Mouse (Mus musculus): ENCODE measurements at regions not wholly inside any gene's neighbourhood (a gene's known extent, or its start where the extent isn't known, plus 50 kb on each side); places are given as distances from the start of the nearest gene placed in this dataset.

DNA sequence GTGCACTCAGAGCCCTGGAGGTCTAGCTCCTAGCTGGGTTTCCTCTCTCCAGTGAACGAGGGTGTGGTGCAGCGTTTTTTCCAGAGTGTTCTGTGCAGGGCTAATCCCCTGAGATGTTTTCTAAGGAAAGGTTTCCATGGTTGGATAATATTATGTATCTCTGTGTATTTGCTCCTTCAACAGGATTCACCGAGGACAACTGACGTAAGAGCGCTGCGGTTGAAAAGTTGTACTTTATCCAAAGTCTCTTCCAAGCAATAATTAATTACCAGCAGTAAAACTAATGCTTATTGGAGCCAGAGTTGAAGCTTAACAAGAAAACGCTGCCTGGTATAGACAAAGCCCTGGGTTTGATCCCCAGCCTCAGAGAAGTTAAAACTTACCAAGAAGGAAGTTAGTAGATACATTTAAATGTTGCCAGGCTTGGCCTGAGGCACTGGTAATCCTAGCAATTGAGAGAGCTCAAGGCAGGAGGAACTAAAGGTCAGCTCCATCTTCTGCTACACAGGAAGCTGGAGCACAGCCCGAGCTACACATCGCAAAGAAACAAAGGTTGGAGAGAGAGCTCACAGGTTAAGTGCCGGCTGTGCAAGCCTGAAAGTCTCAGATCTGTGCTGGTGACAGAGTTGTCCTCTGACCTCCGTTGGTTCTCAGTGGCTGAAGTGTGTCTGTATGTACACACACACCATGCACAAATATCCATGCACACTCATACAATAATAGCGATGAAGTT, 51.2 kb upstream of the Rap1b start:
- DNase-seq (ENCODE audit: low read depth): no peak

DNA sequence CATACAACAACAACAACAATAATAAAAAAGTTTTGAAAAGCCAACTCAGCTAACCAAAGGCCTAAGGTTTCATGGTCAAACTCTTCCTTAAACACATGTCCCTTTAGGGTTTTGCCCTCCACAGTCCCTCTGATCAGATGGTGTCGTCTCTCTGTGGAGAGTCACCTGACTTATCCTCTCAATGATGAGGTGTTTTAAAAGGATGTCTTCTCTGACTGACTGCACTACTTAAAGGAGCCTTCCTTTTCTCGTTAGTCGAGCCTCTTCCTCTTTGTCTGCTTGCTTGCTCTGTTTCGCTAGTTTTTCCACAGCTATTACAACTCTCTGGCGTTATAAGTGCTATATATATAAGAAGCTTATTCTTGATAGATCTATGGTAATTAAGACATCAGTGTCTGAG, 51.9 kb upstream of the Rap1b start:
- no peak for DNase-seq (ENCODE audit: low read depth)

DNA sequence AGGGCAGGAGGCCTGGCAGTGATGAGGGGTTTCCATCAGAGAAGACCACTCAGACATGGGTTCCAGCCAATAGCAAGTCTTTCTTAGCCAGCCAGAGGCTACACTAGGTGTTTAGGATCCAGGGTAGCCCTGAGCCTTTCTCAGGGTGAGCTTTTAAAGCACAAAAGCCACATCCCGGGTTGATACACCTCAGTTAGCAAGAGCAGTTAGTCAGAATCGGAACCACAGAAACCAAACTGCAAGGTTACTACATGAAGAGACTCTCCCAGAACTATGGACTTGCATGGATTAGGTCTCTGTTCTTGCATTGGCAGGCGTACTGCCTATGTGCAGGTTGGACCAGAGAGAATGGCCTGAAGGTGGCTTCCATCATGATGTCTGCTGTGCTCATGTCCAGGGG, 52.6 kb upstream of the Rap1b start:
- DNase-seq (ENCODE audit: low read depth): no peak

DNA sequence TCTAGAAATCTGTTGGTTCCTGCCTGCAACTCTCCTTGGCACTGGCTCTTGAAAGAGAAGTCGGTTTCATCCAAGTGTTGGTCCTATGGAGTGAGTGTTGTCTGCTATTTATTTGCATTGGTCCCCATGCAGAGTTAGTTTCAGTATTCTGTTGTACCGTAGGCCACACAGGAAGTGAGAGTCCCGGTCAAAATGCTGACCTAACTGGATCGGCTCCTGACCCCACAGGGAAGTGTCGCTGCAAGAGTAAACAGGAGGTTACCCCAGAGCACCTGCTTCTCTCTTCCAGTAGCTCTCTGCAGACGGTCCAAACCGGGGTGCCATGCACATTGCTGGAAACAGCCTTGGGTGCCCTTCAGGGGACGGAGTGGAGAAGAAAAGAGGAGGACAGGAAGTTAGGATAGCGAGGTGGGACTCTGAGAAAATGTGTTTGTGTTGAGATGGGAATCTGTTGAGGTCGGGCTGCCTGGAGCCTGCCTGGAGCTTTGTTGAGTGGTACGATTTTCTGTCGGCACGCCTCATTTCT, 53.6 kb upstream of the Rap1b start:
- no peak for DNase-seq (ENCODE audit: low read depth)

DNA sequence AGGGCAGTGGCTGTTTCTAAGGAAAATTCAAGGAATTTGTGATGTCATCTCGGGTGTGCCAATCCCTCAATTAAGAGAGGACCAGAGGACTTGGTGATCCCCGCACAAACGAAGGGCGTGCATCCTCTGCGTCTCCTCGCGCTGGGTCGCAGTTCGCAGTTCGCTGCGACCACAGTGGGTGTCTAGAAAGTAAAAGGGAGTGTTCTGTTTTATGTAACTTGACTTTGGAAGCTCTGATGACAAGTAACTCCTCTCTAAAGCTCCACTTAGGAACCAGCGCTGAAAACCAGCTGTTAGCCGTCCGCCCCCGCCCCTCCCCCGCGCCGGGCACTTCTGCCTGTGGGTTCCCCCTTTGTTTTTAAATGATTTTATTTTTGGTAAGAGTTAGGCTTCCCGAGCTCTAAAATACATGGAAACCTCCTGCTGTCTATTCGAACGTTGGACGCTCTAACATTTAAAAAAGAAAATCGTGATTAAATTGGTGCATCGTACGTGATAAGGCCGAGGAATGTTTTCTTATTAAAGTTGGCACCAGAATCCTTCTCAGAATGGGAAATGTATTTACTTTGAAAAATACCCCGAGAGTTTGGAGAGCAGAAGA, 59.9 kb upstream of the Rap1b start:
- DNase-seq (ENCODE audit: low read depth): no peak

DNA sequence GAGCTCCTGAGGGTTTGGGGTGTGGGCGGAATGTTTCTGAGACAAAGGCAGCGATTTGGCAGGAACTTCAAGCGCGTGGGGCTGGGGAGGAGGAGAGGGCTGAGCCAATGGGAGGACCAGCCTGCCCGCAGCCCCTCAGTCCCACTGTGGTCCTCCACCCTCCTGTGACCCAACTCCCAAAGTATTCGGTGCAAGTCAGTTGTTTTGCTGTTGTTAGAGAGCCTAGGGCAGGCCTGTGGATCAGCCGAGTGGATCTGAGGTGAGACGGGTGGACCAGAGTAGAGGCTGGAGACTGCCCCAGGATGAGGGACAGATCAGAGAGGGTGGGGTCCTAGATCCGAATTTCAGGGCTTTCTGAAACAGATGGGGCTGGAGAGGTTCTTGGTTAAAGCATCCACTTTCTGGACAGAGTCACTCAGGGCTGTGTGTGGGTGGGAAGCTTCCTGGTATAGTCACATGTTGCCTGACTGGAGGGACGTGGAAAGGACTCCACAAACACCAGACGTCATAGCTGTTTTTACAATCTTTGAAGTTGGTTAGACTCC, 60.5 kb upstream of the Rap1b start:
- no peak for DNase-seq (ENCODE audit: low read depth)

- no peak for DNase-seq (ENCODE audit: low read depth)
Measured at GRCm38 (mm10) chr10:117908079-117908675, 62.3 kb upstream of the Rap1b start.

- no peak for DNase-seq (ENCODE audit: low read depth)
Measured at GRCm38 (mm10) chr10:117909155-117909554, 63.3 kb upstream of the Rap1b start.

DNA sequence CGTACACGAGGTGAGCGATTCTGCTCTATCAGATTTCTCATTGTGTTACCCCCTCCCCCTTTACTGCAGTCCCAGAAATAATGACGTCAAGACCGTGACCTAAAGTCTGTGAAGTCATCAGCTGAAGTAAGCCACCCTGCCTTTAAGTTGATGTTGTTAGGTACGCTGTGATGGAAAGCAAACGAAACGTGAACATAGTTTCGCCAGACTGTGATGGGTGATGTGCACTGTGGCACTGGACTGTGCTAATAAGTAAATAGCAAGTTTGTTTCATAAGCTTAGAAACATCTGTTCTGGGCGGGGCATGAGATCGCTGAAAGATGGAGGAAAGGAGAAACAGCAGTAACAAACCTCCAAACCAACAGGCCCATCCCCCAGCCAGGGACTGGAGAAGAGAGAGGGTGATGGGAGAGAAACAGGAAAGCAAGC, 64.0 kb upstream of the Rap1b start:
- DNase-seq (ENCODE audit: low read depth): no peak

GRCm38 (mm10) chr10:117910426-117910825, 64.6 kb upstream of the Rap1b start:
- no peak for DNase-seq (ENCODE audit: low read depth)

GRCm38 (mm10) chr10:117915011-117915735, 69.3 kb upstream of the Rap1b start:
- DNase-seq (ENCODE audit: low read depth): no peak

GRCm38 (mm10) chr10:117916280-117916679, 70.4 kb upstream of the Rap1b start:
- DNase-seq (ENCODE audit: low read depth): peak; percentile 57

DNA sequence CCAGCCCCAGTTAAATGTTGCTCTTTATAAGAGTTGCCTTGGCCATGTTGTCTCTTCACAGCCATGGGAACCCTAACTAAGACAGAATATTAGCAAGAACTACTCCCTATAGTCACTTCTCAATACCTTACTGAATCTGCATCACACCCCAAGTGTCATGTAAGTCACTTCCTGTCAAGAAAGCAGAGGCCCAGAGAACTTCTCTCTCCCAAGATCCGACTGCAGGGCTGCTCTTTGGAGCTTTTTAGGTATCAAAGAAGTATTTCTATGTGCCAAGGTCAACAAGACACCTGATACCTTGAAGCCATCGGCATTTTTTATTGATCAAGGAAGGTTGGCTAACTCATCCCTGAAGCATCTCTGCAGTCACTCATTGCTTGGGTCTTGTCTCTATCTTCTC, 72.0 kb upstream of the Rap1b start:
- DNase-seq (ENCODE audit: low read depth): no peak

GRCm38 (mm10) chr10:117918616-117919015, 72.8 kb upstream of the Rap1b start:
- DNase-seq (ENCODE audit: low read depth): no peak

DNA sequence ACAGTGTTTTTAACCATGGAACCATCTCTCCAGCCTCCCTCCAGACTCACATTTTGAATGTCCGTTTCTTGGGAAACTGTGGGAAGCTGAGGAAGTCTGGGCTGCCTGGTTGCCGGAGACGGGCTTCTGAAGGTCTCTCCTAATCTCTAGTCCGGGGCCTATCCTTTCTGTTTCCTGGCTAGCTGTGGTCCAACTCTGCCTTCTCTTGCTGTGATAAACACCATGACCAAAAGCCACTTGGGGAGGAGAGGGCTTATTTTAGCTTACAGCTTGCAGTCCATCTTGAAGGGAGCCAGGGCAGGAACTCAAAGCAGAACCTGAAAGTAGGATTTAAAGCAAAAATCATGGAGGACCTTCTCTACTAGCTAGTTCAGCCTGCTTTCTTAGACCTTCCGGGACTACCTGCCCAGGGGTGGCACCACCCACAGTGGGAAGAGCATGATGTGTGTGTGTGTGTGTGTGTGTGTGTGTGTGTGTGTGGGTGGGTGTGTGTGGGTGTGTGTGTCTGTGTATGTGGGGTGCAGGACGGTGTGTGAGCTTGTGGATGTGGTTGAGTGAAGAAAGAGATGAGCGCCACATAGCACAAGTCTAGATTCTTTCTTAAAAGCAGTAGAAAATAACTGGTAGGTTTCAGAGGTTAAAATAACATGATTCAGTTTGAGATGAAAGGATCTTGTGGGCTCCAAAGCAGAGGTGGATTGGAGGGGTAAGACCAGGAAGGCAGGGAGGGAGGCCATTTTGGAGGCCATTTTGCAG, 73.5 kb upstream of the Rap1b start:
- DNase-seq (ENCODE audit: low read depth): no peak

GRCm38 (mm10) chr10:117925186-117925585, 79.4 kb upstream of the Rap1b start:
- DNase-seq (ENCODE audit: low read depth): no peak

DNA sequence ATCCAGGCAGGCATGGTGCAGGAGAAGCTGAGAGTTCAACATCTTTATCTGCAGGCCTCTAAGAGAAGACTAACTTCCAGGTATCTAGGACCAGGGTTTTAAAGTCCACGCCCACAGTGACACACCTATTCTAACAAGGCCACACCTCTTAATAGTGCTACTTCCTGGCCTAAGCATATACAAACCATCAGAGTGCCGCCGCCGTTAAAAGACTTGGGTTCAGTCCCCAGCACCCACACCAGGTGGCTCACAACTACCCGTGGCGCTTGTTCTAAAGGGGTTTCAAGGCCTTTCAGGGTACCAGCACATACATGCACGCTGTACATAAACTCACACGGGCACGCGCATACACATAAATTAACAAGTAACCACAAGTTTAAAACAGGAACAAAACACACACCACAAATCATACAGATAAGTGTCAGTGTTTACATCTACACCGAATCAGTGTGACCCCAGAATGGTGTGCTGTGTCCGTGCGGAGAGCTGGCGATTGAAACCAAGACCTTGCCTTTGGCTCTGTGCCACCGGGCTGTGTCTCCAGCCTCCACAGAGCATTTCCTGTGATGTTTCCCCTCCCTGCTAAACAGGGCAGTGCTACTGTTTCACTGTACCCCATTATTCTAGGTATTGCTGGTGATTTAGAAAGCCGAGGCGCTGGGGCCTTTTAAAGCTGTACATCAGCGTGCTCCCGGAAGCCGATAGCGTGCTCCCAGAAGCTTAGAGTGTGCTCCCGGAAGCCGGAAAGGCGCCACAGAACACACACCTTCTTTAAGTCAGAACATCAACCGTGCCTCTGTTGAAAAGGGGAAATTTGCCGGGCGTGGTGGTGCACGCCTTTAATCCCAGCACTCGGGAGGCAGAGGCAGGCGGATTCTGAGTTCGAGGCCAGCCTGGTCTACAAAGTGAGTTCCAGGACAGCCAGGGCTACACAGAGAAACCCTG, 80.0 kb upstream of the Rap1b start:
- DNase-seq (ENCODE audit: low read depth): no peak

DNA sequence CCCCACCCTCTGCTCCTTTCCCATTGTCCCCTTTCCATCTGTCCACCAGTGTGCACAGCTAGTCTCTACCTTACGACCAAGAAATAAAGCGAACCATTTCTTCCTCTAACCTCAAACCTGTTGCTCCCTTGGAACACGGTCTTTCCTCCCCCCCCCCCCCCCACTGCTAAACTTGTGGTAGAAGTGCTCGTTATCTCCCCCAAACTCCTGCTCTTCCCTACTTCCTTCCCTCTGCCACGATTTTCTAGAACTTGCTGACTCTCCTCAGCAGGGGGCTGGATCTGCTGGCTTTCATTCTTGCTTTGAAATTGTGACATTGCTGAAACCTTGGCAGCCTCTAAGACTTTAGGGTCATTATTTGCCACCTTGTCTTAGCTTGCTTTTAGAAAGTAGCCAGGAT, 83.2 kb upstream of the Rap1b start:
- no peak for DNase-seq (ENCODE audit: low read depth)

- DNase-seq (ENCODE audit: low read depth): peak; percentile 61
Measured at GRCm38 (mm10) chr10:117934797-117935196, 89.0 kb upstream of the Rap1b start.

DNA sequence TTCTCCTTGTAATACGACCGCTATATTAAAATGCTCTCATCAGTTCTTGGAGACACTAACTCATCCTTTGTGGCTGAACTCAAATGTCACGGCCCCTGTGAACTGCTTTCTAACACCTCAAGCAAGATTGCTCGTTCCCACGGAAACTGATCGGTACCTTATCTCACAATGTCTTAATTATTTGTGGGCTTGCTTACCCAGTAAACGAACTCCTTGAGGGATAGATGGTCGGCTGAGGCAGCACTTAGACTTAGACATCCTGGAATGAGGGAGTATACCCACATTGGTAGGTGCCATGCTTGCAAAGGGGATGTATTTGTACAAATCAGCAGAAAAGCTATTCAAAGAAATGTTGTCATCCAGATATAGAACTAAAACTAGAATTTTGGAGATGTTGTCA, 92.9 kb upstream of the Rap1b start:
- no peak for DNase-seq (ENCODE audit: low read depth)

Measured in c-Kit-positive CD71-positive TER-119-negative erythroid progenitor cells, embryonic 14.5 days (primary cell).